Mouse (Mus musculus) kidney, adult 8-10 months (tissue): ENCODE results near the gene Taok2.
"Not testable (repeated sequence)": the region's sequence is repeated elsewhere in the genome, so short reads cannot be mapped to it uniquely, and the experiment has no call there.

Experiments used
- DNase-seq, 2 experiments: peaks; one replicate each; pipeline ENCODE4 v3.0.0; 2022

The Taok2 gene

GRCm38 (mm10) chr7:126884286-126885164 is at the start of gene Taok2:
Taok2 (minus strand) TSS chr7:126884703.
- peak; percentile 98 to 99 for DNase-seq

- no peak for DNase-seq
These were observed 48.1 kb upstream of the Taok2 start for GRCm38 (mm10) chr7:126932652-126933051.

GRCm38 (mm10) chr7:126929046-126929445 is 44.5 kb upstream of the Taok2 start:
- peak in 1 of 2 experiments; percentile 16 for DNase-seq

GRCm38 (mm10) chr7:126928384-126929037 is 44.0 kb upstream of the Taok2 start, which contains the start of gene Kctd13:
Kctd13 (plus strand) TSS chr7:126928879.
- DNase-seq = peak; percentile 89 to 92

GRCm38 (mm10) chr7:126926299-126926698 is 41.8 kb upstream of the Taok2 start:
- no peak for DNase-seq

GRCm38 (mm10) chr7:126923999-126924398 is 39.5 kb upstream of the Taok2 start:
- DNase-seq = no peak

- DNase-seq = peak; percentile 90 to 92
These were observed 38.1 kb upstream of the Taok2 start, which contains the start of gene Tmem219 for GRCm38 (mm10) chr7:126922624-126923060. Tmem219 (minus strand) TSS chr7:126922917.

GRCm38 (mm10) chr7:126921563-126921962 is 37.1 kb upstream of the Taok2 start:
- DNase-seq = peak; percentile 69 to 76

GRCm38 (mm10) chr7:126919973-126920372 is 35.5 kb upstream of the Taok2 start:
- DNase-seq = no peak

GRCm38 (mm10) chr7:126918356-126918755 is 33.9 kb upstream of the Taok2 start:
- DNase-seq = peak; percentile 35 to 48

GRCm38 (mm10) chr7:126914844-126915243 is 30.3 kb upstream of the Taok2 start:
- no peak for DNase-seq

- DNase-seq = no peak
These were observed 21.1 kb upstream of the Taok2 start for GRCm38 (mm10) chr7:126905590-126905989.

- DNase-seq = not testable (repeated sequence)
These were observed 15.3 kb upstream of the Taok2 start for GRCm38 (mm10) chr7:126899781-126900180.

GRCm38 (mm10) chr7:126898102-126898990 is 13.8 kb upstream of the Taok2 start:
- DNase-seq = peak; percentile 93 to 96

- peak in 1 of 2 experiments; percentile 30 for DNase-seq
These were observed 13.0 kb upstream of the Taok2 start for GRCm38 (mm10) chr7:126897390-126898101.

GRCm38 (mm10) chr7:126896912-126897311 is 12.4 kb upstream of the Taok2 start:
- DNase-seq = no peak

- peak in 1 of 2 experiments; percentile 28 for DNase-seq
These were observed 4.3 kb upstream of the Taok2 start for GRCm38 (mm10) chr7:126888852-126889251.

- no peak for DNase-seq
These were observed 2.8 kb upstream of the Taok2 start for GRCm38 (mm10) chr7:126887281-126887680.

- no peak for DNase-seq
These were observed 747 bp downstream of the Taok2 start for GRCm38 (mm10) chr7:126883731-126884181.

GRCm38 (mm10) chr7:126881040-126881439 is 3.5 kb downstream of the Taok2 start:
- peak; percentile 54 to 62 for DNase-seq

GRCm38 (mm10) chr7:126877239-126877638 is 7.3 kb downstream of the Taok2 start:
- no peak for DNase-seq

GRCm38 (mm10) chr7:126870520-126870891 is 14.0 kb downstream of the Taok2 start:
- no peak for DNase-seq
